Mouse (Mus musculus) liver, embryonic 14.5 days (tissue): ENCODE results near the gene Map2k4. TPM values are rescaled to one million over a fixed set of nuclear protein-coding genes. Genes with fewer than 3 reads are reported as not detected.

Experiments
- ATAC-seq: fragments of 200-750 bp; cut with Nextera tagmentation; 2 replicates; pipeline ENCODE4 v1.8.0; 2017; ENCODE audit warnings: moderate number of reproducible peaks, mild to moderate bottlenecking, moderate library complexity; ENCODE audit not compliant: insufficient read depth
- DNase-seq, 3 experiments: peaks; one replicate each; pipeline ENCODE4 v3.0.0-alpha.2; 2012 to 2013; ENCODE audit warnings: low read depth in 3 of 3, low spot score in 3 of 3
- H3K27ac ChIP-seq: fragments of 300-500 bp; sonication (generic); 2 replicates; pipeline ENCODE4 v1.5.1; 2014; ENCODE audit warnings: moderate library complexity, mild to moderate bottlenecking, control low read depth, inconsistent platforms
- H3K27me3 ChIP-seq: fragments of 300-500 bp; sonication (generic); 2 replicates; pipeline ENCODE4 v1.6.1; 2014; ENCODE audit warnings: mild to moderate bottlenecking, low read length, moderate library complexity; ENCODE audit not compliant: control insufficient read depth, insufficient read depth
- H3K36me3 ChIP-seq: fragments of 300-500 bp; sonication (generic); replicated peaks from 2 replicates; pipeline ENCODE4 v1.6.1; 2014; ENCODE audit warnings: low read depth; ENCODE audit not compliant: control insufficient read depth, insufficient read depth
- H3K4me1 ChIP-seq, 2 experiments: fragments of 200-500 bp in 1 of 2; fragments of 300-500 bp in 1 of 2; sonication (generic) in 1 of 2; replicated peaks; 2 replicates each; pipeline ENCODE4 v1.6.1; 2012 to 2014; ENCODE audit warnings: antibody characterized with exemption in 1 of 2, inconsistent platforms in 1 of 2, low read length in 1 of 2; ENCODE audit not compliant: control insufficient read depth in 2 of 2, insufficient read depth in 2 of 2
- H3K4me2 ChIP-seq: fragments of 300-500 bp; sonication (generic); 2 replicates; pipeline ENCODE4 v1.6.1; 2014; ENCODE audit warnings: low read depth, mild to moderate bottlenecking, control low read depth, moderate library complexity
- H3K4me3 ChIP-seq, 2 experiments: fragments of 200-500 bp in 1 of 2; fragments of 300-500 bp in 1 of 2; sonication (generic) in 1 of 2; 2 replicates each; pipeline ENCODE4 v1.5.1; 2012 to 2014; ENCODE audit warnings: low read depth in 2 of 2, low read length in 2 of 2, mild to moderate bottlenecking in 2 of 2, control low read depth in 1 of 2, inconsistent platforms in 1 of 2, moderate library complexity in 1 of 2; ENCODE audit not compliant: insufficient read depth in 1 of 2
- H3K9ac ChIP-seq: fragments of 300-500 bp; sonication (generic); replicated peaks from 2 replicates; pipeline ENCODE4 v1.6.1; 2014; ENCODE audit warnings: mild to moderate bottlenecking, control low read depth, moderate library complexity
- H3K9me3 ChIP-seq: fragments of 300-500 bp; sonication (generic); 2 replicates; pipeline ENCODE4 v1.6.1; 2016; ENCODE audit warnings: low read length, mixed read lengths; ENCODE audit not compliant: control insufficient read depth
- CTCF ChIP-seq: IDR thresholded peaks from 2 replicates; pipeline ENCODE4 v1.5.1; 2016; ENCODE audit warnings: antibody characterized with exemption, low read depth, control low read depth
- EP300 ChIP-seq: IDR thresholded peaks from 2 replicates; pipeline ENCODE4 v1.6.1; 2016; ENCODE audit warnings: antibody characterized with exemption, low read depth
- WGBS: fragments of 180-500 bp; shearing (Covaris S2); extraction: QIAGEN DNeasy Blood & Tissue Kit; methylation state at CpG from one replicate; pipeline ENCODE4 v1.1.7; 2014; ENCODE audit not compliant: insufficient replicate concordance; 5-methylcytosine and 5-hydroxymethylcytosine counted together
- polyA plus RNA-seq, 2 experiments: library from polyadenylated mRNA; depleted of rRNA in 1 of 2; stranded (reverse) in 1 of 2; unstranded in 1 of 2; fragments of >200 nt; fragmentation: Nextera tagmentation in 1 of 2; extraction: Ambion mirVana in 1 of 2; gene quantifications; 2 replicates each; pipeline versions ENCODE4 v1.2.1 to v1.2.3; 2012 to 2014

The Map2k4 gene
- polyA plus RNA-seq, 2 experiments: 15.8 to 37.0 TPM

- Histone ChIP-seq H3K4me2 (no peak overlapping the region), H3K4me3 (no peak overlapping the region), H3K36me3 (no peaks in the 10 kb centered on the region), H3K4me1 (no peaks in the 10 kb centered on the region), H3K27ac (no peak overlapping the region), H3K9ac (no peak overlapping the region), H3K27me3 (no peaks in the 10 kb centered on the region), H3K9me3 (no peaks in the 10 kb centered on the region)
- ATAC-seq (no peak), DNase-seq (no peak)
- 66% methylated on average over 6 of the region's 6 CpGs for WGBS
- TF ChIP-seq CTCF (no peak), EP300 (no peak)
Observed at GRCm38 (mm10) chr11:65664903-65665302, 123.2 kb downstream of the Map2k4 start.

- Histone ChIP-seq H3K4me3 (no peak overlapping the region), H3K9ac (no peak overlapping the region), H3K4me2 (no peak overlapping the region), H3K9me3 (no peaks in the 10 kb centered on the region), H3K4me1 (no peaks in the 10 kb centered on the region), H3K27me3 (no peaks in the 10 kb centered on the region; the same call in 1 of the 2 replicates), H3K27ac (no peak overlapping the region), H3K36me3 (no peaks in the 10 kb centered on the region)
- ATAC-seq: no peak
- WGBS: 58% methylated on average over 8 of the region's 8 CpGs
- TF ChIP-seq EP300 (no peak), CTCF (no peak)
- DNase-seq: no peak
Observed at GRCm38 (mm10) chr11:65661790-65662522, 126.1 kb downstream of the Map2k4 start.

GRCm38 (mm10) chr11:65653932-65654331 lies 134.2 kb downstream of the Map2k4 start:
- H3K27me3 ChIP-seq: no peaks in the 10 kb centered on the region; the same call in 1 of the 2 replicates
- WGBS: 76% methylated on average over 8 of the region's 8 CpGs
- no peak overlapping the region for H3K4me2 ChIP-seq
- TF ChIP-seq CTCF (no peak), EP300 (no peak)
- no peaks in the 10 kb centered on the region for H3K9me3 ChIP-seq
- ATAC-seq (no peak), DNase-seq (no peak)
- no peak overlapping the region for H3K9ac ChIP-seq
- no peak overlapping the region for H3K27ac ChIP-seq
- H3K4me3 ChIP-seq: no peak overlapping the region
- H3K4me1 ChIP-seq: peaks cover 34 to 37% of the 10 kb centered on the region in 2 experiments
- no peaks in the 10 kb centered on the region for H3K36me3 ChIP-seq

GRCm38 (mm10) chr11:65651426-65651825 lies 136.7 kb downstream of the Map2k4 start:
- peaks cover 41 to 46% of the 10 kb centered on the region in 2 experiments for H3K4me1 ChIP-seq
- peak overlapping the region; percentile 96 for H3K27ac ChIP-seq

GRCm38 (mm10) chr11:65649956-65650715 lies 138.0 kb downstream of the Map2k4 start:
- Histone ChIP-seq H3K4me1 (peaks cover 41 to 46% of the 10 kb centered on the region in 2 experiments), H3K9ac (peak overlapping the region; percentile 59), H3K27ac (peak overlapping the region; percentile 96), H3K27me3 (no peaks in the 10 kb centered on the region), H3K4me2 (peak overlapping the region; percentile 85), H3K9me3 (no peaks in the 10 kb centered on the region), H3K4me3 (peak overlapping the region in 1 of 2 experiments; percentile 44; a peak in 2 of 4 replicates), H3K36me3 (no peaks in the 10 kb centered on the region)
- TF ChIP-seq EP300 (peak; percentile 92), CTCF (no peak)
- DNase-seq: peak; percentile 82 to 85 (median 85)
- peak; percentile 98 for ATAC-seq
- 9% methylated on average over 4 of the region's 4 CpGs for WGBS

More at GRCm38 (mm10) chr11:65651426-65651825, 136.7 kb downstream of the Map2k4 start:
- H3K36me3 ChIP-seq: no peaks in the 10 kb centered on the region
- no peak overlapping the region for H3K4me3 ChIP-seq
- no peak overlapping the region for H3K9ac ChIP-seq
- no peaks in the 10 kb centered on the region for H3K9me3 ChIP-seq
- no peak overlapping the region for H3K4me2 ChIP-seq
- TF ChIP-seq EP300: no peak
- no peak for TF ChIP-seq CTCF
- no peak for DNase-seq
- H3K27me3 ChIP-seq: no peaks in the 10 kb centered on the region
- WGBS: 50% methylated on average over 7 of the region's 7 CpGs
- no peak for ATAC-seq
